Mouse (Mus musculus) liver, postnatal 0 days (tissue): Measurements from ENCODE around the gene Dock6.

ENCODE experiments used
- CTCF ChIP-seq: sonication (generic); IDR thresholded peaks from 2 replicates; pipeline ENCODE4 v1.5.1; 2016; ENCODE audit warnings: antibody characterized with exemption, low read depth
- EP300 ChIP-seq: IDR thresholded peaks from 2 replicates; pipeline ENCODE4 v1.6.1; 2016; ENCODE audit warnings: antibody characterized with exemption, low read depth, mild to moderate bottlenecking

- TF ChIP-seq CTCF (no peak), EP300 (no peak)
Observed at GRCm38 (mm10) chr9:21847926-21848325, 4.5 kb downstream of the Dock6 start.
